Mouse (Mus musculus): ENCODE measurements around the gene Ranbp1.
A peak's percentile ranks its signal among the peaks of the same experiment; 100 is the strongest.
"Not testable (repeated sequence)": the region's sequence is repeated elsewhere in the genome, so short reads cannot be mapped to it uniquely, and the experiment has no call there.

Ranbp1 gene

GRCm38 (mm10) chr16:18248433-18249363 is at the start of gene Ranbp1, which contains the start of gene Trmt2a:
Ranbp1 (minus strand) TSS chr16:18248732.
Trmt2a (plus strand) TSS chr16:18248679.
- DNase-seq (ENCODE audit: low read depth, low spot score), result peak; percentile 100

DNA sequence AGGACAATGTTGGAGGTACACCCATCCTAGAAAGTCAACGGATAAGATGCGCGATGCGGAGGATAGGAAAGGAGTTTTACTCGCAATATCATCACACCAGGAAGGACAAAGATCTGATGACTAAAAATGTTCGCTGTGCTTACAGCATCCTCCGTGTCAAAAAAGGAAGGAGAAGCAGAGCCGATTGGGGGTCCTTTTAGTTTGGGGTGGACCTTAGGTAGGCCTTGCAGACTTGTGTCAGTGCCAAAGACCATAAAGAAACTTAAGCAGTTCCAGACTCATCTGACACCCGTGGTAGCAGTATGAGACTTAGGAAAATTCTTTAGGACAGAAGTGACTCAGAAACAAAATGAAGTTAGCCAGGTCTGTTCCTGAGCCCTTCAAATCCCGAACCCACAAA is 41.1 kb upstream of the Ranbp1 start:
- not testable (repeated sequence) for DNase-seq (ENCODE audit: low read depth, low spot score)

GRCm38 (mm10) chr16:18289067-18289588 is 40.6 kb upstream of the Ranbp1 start, which contains the start of gene Dgcr8:
Dgcr8 (minus strand) TSS chr16:18289246.
- DNase-seq (ENCODE audit: low read depth, low spot score), result peak; percentile 99

DNA sequence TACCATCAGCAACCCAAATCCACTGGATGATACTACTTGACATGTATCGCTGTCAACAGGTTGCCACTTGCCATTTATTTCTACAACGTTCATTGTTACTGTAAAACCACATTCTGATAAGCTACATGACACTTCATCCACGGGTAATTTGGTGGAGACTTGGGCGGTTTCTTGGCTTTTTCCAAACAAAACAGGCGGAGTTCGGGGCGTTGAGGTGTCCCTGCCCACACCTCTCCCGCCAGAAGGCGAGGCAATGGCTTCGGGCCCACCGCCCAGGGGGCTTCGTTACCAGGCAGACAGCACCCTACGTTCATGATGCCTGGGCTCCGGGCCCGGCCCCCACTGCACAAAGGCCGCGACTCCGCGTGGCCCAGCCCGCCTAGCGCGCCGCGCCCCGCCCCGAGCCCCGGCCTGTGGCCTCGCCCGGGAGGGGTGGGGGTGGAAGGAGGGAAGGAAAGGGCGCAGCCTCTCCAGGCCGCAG is 40.1 kb upstream of the Ranbp1 start:
- no peak for DNase-seq (ENCODE audit: low read depth, low spot score)

- DNase-seq (ENCODE audit: low read depth, low spot score), result peak; percentile 11
Observed at GRCm38 (mm10) chr16:18288166-18288565, 39.6 kb upstream of the Ranbp1 start.

DNA sequence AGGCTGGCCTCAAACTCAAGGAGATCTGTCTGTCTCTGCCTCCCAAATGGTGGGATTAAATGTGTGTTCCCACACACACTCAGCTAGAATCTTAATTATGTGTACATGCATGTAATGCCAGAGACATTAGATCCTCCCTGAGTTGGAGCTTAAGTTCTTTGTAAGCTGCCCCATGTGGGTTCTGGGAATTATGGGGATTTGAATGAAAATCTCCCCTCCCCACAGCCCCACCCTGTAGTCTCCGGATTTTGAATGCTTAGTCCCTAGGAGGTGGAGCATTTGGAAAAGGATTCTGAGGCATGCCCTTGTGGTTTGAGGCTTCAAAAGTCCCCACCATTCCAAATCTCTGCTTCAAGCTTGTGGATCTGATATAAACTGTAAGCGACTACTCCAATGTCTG is 26.6 kb upstream of the Ranbp1 start:
- DNase-seq (ENCODE audit: low read depth, low spot score), result no peak

DNA sequence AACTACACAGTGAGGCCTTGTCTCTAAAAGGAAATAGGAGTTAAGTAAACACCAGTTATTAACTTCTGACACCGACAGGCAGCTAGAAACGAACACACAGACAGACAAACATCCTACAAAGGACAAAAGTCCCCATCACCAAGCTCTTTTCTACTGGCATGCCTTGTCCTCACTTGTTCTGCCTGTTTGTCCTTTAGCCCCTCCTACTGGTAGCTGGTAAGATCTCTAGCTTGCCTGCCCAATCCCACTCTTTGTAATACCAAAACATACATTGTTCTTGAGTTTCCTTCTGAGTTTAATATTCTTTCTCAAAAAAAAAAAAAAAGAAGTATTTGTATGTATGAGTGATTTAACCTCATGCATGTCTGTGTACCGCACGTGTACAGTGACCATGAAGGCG is 19.6 kb upstream of the Ranbp1 start:
- DNase-seq (ENCODE audit: low read depth, low spot score), result peak; percentile 45

DNA sequence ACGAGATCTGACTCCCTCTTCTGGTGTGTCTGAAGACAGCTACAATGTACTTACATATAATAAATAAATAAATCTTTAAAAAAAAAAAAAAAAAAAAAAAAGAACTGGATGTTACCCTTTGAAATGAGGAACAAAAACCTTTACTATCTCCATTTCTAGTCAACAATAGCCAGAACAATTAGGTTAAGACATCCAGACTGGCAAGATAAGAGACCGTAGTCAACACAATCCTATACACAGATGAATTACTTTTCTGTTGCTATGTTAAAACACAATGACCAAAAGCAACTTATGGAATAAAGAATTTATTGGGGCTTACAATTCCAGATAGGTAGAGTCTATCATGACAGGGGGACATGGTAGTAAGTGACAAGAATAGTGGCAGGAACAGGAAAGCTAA is 16.5 kb upstream of the Ranbp1 start:
- no peak for DNase-seq (ENCODE audit: low read depth, low spot score)

DNA sequence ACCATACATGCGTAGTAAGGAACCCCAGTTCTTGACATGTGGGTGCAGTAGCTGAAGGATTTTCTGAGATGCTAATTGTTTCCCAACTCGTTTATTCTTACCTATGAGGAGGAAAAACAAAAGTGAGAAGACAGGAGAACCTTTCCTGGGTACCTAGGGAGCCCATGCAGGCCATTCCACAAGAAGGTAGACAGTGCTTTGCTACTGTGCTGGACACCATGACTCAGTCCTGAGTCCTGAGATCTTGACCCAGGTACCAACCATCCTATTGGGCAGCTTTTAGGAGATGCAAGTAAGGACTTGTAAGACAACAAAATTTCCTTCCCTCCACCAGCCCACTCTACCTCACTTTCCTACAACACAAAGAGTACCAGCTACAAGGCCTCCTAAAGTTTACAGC is 9.7 kb upstream of the Ranbp1 start, which contains the start of gene Gm49776:
Gene Gm49776, minus strand, starts transcription at position 101 of the 400 bp plus-strand sequence.
- DNase-seq (ENCODE audit: low read depth, low spot score), result no peak

GRCm38 (mm10) chr16:18253866-18254265 is 5.3 kb upstream of the Ranbp1 start:
- DNase-seq (ENCODE audit: low read depth, low spot score), result no peak

DNA sequence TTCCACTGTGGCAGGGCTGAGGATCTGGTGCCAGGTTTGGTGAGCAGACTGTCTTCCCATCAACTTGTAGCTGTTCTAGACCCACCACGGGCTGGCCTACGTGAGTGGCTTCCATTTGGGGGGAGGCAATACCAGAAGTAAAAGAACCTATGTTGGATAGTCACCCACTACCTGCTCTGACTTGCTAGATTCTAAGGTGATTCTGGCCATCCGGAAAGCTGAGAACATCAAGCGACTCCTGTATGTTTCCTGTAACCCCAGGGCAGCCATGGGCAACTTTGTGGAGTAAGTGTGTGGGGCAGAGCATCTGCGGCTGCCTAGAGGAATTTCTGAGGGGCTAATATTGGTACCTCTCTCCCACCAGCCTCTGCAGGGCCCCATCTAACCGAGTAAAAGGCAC is 4.2 kb upstream of the Ranbp1 start:
- DNase-seq (ENCODE audit: low read depth, low spot score), result no peak

DNA sequence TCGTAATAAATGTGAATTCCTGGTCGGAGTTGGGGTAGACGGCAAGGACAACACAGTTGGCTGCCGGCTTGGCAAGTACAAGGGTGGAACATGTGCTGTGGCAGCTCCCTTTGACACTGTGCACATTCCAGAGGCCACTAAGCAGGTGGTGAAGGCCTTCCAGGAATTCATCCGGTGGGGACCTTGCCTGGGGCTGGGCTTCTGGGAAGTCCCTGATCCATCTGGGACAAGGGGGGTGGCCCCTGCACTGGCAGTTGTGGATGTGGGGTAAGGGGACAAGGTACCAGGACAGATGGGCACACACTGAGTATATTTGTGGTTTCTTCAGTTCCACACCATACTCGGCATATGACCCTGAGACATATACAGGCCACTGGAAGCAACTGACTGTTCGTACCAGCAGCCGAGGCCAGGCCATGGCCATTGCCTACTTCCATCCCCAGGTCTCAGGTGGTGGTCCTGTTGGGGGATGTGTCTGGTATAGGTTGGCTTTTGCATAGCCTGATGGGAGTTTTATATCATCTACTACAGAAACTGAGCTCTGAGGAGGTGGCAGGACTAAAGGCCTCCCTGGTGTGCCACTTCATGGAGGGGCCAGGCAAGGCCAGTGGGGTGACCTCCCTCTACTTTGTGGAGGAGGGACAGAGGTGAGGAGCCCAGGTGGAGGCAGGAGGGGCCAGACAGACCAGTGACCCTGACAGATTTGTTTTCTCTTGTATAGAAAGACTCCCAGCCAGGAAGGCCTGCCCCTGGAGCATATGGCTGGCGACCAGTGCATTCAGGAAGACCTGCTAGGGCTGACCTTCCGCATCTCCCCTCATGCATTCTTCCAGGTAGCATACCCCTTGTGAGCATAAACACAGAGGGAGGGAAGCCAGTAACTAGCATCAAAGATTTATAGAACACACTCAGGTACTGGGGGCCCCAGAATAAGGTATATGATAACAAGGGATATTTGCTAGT is 2.6 kb upstream of the Ranbp1 start:
- no peak for DNase-seq (ENCODE audit: low read depth, low spot score)

DNA sequence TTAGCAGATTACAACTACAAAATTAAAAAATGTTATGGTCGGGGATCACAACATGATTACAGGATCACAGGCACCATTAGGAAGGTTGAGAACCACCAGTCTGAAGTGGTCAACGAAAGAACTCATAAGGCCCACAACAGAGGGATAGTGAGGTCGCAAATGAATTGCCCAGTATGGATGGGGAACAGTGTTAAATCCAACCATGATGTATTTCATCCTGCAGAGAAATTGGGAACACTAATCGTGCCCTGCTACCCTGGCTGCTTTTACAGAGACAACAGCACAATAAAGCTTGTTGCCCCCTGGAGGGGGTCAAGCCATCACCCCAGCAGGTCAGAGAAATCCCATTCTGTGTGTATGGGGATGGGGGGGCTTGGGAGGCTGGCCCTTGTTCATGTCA is 1.7 kb upstream of the Ranbp1 start:
- no peak for DNase-seq (ENCODE audit: low read depth, low spot score)

DNA sequence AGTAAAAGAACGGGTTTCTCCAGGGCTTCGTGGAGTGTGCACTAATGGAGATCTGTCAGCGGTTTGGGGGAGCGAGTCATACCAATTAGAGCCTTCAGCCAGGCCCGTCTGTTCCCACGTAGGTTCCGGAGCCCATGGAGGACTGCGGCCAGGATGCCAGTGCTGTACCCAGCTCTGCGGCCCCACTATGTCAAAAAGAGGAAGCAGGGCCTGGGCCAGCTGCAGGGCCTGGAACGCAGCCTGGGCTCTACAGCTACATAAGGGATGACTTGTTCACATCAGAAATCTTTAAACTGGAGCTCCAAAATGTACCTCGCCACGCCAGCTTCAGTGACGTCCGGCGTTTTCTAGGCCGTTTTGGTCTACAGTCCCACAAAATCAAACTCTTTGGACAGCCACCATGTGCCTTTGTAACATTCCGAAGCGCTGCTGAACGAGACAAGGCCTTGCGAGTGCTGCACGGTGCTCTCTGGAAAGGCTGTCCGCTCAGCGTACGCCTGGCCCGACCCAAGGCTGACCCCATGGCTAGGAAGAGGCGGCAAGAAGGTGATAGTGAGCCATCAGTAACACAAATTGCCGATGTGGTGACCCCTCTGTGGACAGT is 934 bp upstream of the Ranbp1 start:
- peak; percentile 51 for DNase-seq (ENCODE audit: low read depth, low spot score)

DNA sequence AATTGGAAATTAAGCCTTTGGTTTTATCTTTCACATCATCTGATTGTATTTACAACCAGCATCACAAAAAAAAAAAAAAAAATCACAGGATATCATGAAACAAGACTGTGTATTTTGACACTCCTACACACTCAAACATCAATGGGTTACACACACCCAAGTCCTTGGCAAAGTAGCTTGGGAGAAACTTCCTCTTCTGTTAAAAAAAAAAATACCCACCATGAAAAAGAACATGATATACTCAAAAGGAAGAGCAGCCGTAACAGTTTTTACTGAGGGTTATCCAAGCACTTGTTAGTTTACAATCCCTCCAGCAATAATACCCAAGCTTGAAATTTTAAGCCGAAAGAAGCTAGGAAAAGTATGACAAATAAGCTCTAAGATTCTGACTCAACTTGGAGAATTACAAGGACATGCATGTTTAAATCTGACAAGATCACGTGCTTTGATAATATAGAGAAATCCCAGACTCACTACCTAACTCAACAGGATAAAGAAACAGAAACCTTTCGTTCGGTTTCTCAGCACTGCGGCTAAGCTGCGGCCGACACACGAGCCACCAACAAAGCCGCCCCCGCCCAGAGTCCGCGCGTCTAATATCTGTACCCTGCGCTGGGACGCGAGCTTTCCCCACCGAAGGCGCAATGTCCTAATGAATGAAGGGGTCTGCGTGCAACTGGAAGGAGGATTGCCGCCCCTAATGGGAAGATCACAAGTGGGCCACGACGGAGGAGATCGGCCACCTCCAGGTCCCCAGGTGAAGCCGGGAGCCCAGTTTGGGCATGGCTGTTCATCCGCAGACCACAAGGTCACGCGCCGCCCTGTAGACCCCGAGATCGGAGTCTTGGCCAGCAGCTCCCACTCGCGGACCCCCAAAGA is 772 bp downstream of the Ranbp1 start:
- DNase-seq (ENCODE audit: low read depth, low spot score), result no peak

DNA sequence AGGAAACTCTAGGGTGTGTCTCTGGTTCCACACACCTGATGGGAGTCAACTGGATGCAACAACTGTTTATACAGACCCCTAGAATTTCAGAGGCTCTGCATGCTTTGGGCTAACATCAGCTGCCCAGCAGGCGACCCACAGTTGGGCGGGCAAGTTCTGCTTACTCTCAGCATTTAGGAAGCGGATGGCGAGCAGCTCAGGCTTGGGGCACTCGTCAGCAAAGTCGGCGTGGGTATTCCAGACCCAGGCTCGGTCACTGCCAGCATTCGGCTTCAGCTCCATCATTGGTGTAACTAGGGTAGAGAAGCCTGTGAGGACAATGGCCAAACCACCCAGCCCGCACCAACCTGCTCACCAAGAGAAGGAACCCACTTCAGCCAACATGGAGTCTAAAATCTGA is 7.0 kb downstream of the Ranbp1 start:
- no peak for DNase-seq (ENCODE audit: low read depth, low spot score)

- no peak for DNase-seq (ENCODE audit: low read depth, low spot score)
Observed at GRCm38 (mm10) chr16:18236676-18237501, 11.6 kb downstream of the Ranbp1 start.

GRCm38 (mm10) chr16:18235389-18236065 is 13.0 kb downstream of the Ranbp1 start:
- DNase-seq (ENCODE audit: low read depth, low spot score), result peak; percentile 33
